In the genomic region with DNA sequence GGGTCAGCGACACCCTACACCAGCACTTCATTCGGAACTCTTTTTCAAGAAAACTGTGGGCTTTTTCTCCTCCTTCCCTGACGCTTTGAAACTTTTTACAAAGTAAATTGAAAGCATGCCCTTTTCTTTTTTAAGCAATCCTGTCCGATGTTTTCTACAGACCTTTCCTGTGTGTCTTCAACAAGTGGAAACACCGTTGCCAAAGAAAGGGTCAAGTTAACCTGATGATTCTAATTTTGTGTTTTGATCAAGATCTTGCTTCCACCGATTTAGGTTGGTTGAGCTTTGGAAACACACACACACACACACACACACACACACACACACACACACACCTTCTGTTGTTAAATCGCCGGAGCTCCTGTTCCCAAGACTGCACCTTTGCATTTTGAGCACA, we compare ENCODE assay signal across 10 mouse cellular contexts. TPM values are rescaled to one million over a fixed set of nuclear protein-coding genes. Genes with fewer than 3 reads are reported as not detected.
A peak's percentile ranks its signal among the peaks of the same experiment; 100 is the strongest.
DNase-seq lines count a peak whose midpoint lies in the region; ATAC-seq and TF ChIP-seq lines count a peak whose summit lies in the region.
"Had no signal": no experiment of that assay in that cellular context is flagged by ENCODE, and none has a peak within 500 bp of the region (broad histone marks: within the 10 kb centered on the region; RNA-seq: fewer than 3 reads in every experiment).

No protein-coding gene starts in this region.

- H3K27me3 ChIP-seq in kidney, adult 2 months (replicated peaks; ENCODE audit: control insufficient read depth, insufficient read depth, low read length), result no peaks in the 10 kb centered on the region
- H3K27me3 ChIP-seq in embryonic facial prominence, embryonic 14.5 days (replicated peaks; ENCODE audit: control insufficient read depth, insufficient read depth, low read length), result peaks cover 53% of the 10 kb centered on the region
- H3K27me3 ChIP-seq in hindbrain, embryonic 16.5 days (replicated peaks; ENCODE audit: control insufficient read depth, insufficient read depth, low read length), result peaks cover 6% of the 10 kb centered on the region
- H3K27me3 ChIP-seq in midbrain, embryonic 14.5 days (ENCODE audit: control insufficient read depth, insufficient read depth, low read length), result peaks cover 35% of the 10 kb centered on the region

- H3K9ac ChIP-seq in embryonic facial prominence, embryonic 14.5 days (ENCODE audit: low read depth, low read length), result peak overlapping the region; percentile 74; the same call in 1 of the 2 replicates
- peak overlapping the region; percentile 64 for H3K9ac ChIP-seq in hindbrain, embryonic 16.5 days (ENCODE audit: low read depth, low read length)
- H3K9ac ChIP-seq in midbrain, embryonic 14.5 days (replicated peaks; ENCODE audit: low read length), result peak overlapping the region; percentile 49; the same call in 1 of the 2 replicates

- TF ChIP-seq CTCF in kidney, adult 2 months (conservative IDR thresholded peaks at IDR 0.05; ENCODE audit: insufficient read depth, insufficient read length, low read depth, low read length), result no peak

- 0 out of 2 replicates have a peak overlapping the region, but pooled peaks have one; percentile 59 for H3K4me3 ChIP-seq in kidney, adult 2 months (ENCODE audit: insufficient read depth, low read depth, low read length)
- peak overlapping the region; percentile 62 for H3K4me3 ChIP-seq in embryonic facial prominence, embryonic 14.5 days (ENCODE audit: low read depth, low read length)
- H3K4me3 ChIP-seq in hindbrain, embryonic 16.5 days (ENCODE audit: low read length), result peak overlapping the region; percentile 53
- peak overlapping the region; percentile 57 for H3K4me3 ChIP-seq in midbrain, embryonic 14.5 days (replicated peaks; ENCODE audit: low read depth, low read length)

- H3K4me1 ChIP-seq in kidney, adult 2 months (ENCODE audit: control insufficient read depth, insufficient read depth, low read length), result no peaks in the 10 kb centered on the region
- peaks cover 27% of the 10 kb centered on the region for H3K4me1 ChIP-seq in embryonic facial prominence, embryonic 14.5 days (ENCODE audit: control insufficient read depth, insufficient read depth, low read length)
- peaks cover 18% of the 10 kb centered on the region for H3K4me1 ChIP-seq in hindbrain, embryonic 16.5 days (ENCODE audit: control insufficient read depth, insufficient read depth, low read depth, low read length)
- peaks cover 10% of the 10 kb centered on the region for H3K4me1 ChIP-seq in midbrain, embryonic 14.5 days (ENCODE audit: control insufficient read depth, insufficient read depth, low read length)

- no peak for ATAC-seq in embryonic facial prominence, embryonic 14.5 days (ENCODE audit: low read depth)
- no peak for ATAC-seq in hindbrain, embryonic 16.5 days
- no peak for ATAC-seq in midbrain, embryonic 14.5 days (ENCODE audit: low FRiP score, low TSS enrichment)
- no peak for ATAC-seq in granulocyte monocyte progenitor cell, adult 5-6 weeks (replicated peaks; ENCODE audit: poor library complexity, severe bottlenecking)

- WGBS in kidney, adult 2 months, result 20% methylated on average over 8 of the region's 8 CpGs
- 9% methylated on average over 8 of the region's 8 CpGs for WGBS in embryonic facial prominence, embryonic 14.5 days
- 14% methylated on average over 8 of the region's 8 CpGs for WGBS in hindbrain, embryonic 16.5 days
- 12% methylated on average over 8 of the region's 8 CpGs for WGBS in midbrain, embryonic 14.5 days

- peak overlapping the region; percentile 95 for H3K4me2 ChIP-seq in embryonic facial prominence, embryonic 14.5 days (ENCODE audit: low read depth, low read length)
- H3K4me2 ChIP-seq in hindbrain, embryonic 16.5 days (ENCODE audit: low read length), result peak overlapping the region; percentile 97
- H3K4me2 ChIP-seq in midbrain, embryonic 14.5 days (ENCODE audit: low read length), result peak overlapping the region; percentile 98

- no peaks in the 10 kb centered on the region for H3K36me3 ChIP-seq in kidney, adult 2 months (ENCODE audit: control insufficient read depth, insufficient read depth, low read length)
- H3K36me3 ChIP-seq in embryonic facial prominence, embryonic 14.5 days (ENCODE audit: control insufficient read depth, insufficient read depth, low read length), result no peaks in the 10 kb centered on the region
- no peaks in the 10 kb centered on the region for H3K36me3 ChIP-seq in hindbrain, embryonic 16.5 days (ENCODE audit: control insufficient read depth, insufficient read depth, low read length)
- H3K36me3 ChIP-seq in midbrain, embryonic 14.5 days (ENCODE audit: control insufficient read depth, insufficient read depth, low read length), result no peaks in the 10 kb centered on the region

- no peaks in the 10 kb centered on the region for H3K9me3 ChIP-seq in embryonic facial prominence, embryonic 14.5 days (ENCODE audit: control insufficient read depth, low read length)
- H3K9me3 ChIP-seq in hindbrain, embryonic 16.5 days (ENCODE audit: control insufficient read depth, low read length), result no peaks in the 10 kb centered on the region
- H3K9me3 ChIP-seq in midbrain, embryonic 14.5 days (ENCODE audit: control insufficient read depth, low read length), result no peaks in the 10 kb centered on the region

- H3K27ac ChIP-seq in kidney, adult 2 months (ENCODE audit: insufficient read depth, low read depth, low read length), result no peak overlapping the region
- no peak overlapping the region for H3K27ac ChIP-seq in embryonic facial prominence, embryonic 14.5 days (replicated peaks; ENCODE audit: low read depth, low read length)
- H3K27ac ChIP-seq in hindbrain, embryonic 16.5 days (ENCODE audit: low read depth, low read length), result no peak overlapping the region
- H3K27ac ChIP-seq in midbrain, embryonic 14.5 days (replicated peaks; ENCODE audit: low read depth, low read length), result no peak overlapping the region

- TF ChIP-seq POLR2A in kidney, adult 2 months (IDR thresholded peaks at IDR 0.05; ENCODE audit: low read depth, low read length), result no peak

- no peak for DNase-seq in kidney, adult 2 months
- no peak for DNase-seq in kidney, adult 18-20 months
- no peak for DNase-seq in embryonic facial prominence, embryonic 14.5 days (ENCODE audit: low spot score)
- no peak for DNase-seq in midbrain, embryonic 14.5 days
- no peak for DNase-seq in adrenal gland, adult 2 months
- DNase-seq in adrenal gland, adult 18-20 months (ENCODE audit: low spot score in 2 of 2), result no peak
- DNase-seq: thymus, postnatal 36 days had no signal

RNA-seq across cellular contexts. Expression of a gene that starts 0.6 kb away (rescaled TPM):
- 8.9 and 11.8 TPM in 2 replicates for polyA plus RNA-seq in kidney, adult 2 months (2012; rRNA removed)
- polyA plus RNA-seq in embryonic facial prominence, embryonic 14.5 days (2014; fragmentation: Nextera tagmentation; extraction: Ambion mirVana), result 34.2 and 35.8 TPM in 2 replicates
- polyA plus RNA-seq in hindbrain, embryonic 16.5 days (2015; fragmentation: Nextera tagmentation; extraction: Ambion mirVana), result 14.0 and 15.0 TPM in 2 replicates
- 4.9 and 5.5 TPM in 2 replicates for polyA plus RNA-seq in midbrain, embryonic 14.5 days (2014; fragmentation: Nextera tagmentation; extraction: Ambion mirVana)
- total RNA-seq in granulocyte monocyte progenitor cell, adult 5-6 weeks (2014; fragmentation: Nextera tagmentation), result not detected in 2 replicates
- total RNA-seq in granulocyte monocyte progenitor cell, adult 5-6 weeks (2017), result not detected in 2 replicates
- total RNA-seq in adrenal gland, adult 2 months (2021), result 10 to 100 TPM; 11.2 to 24.6 TPM
- 50.5 and 52.1 TPM in 2 replicates for polyA plus RNA-seq in adrenal gland, adult 2 months (2012; rRNA removed)
- 10 to 100 TPM in 1 of 2 experiments, 1 to 10 TPM in 1; 7.2 to 10.6 TPM for total RNA-seq in adrenal gland, adult 18-20 months (2021)

RNA-seq across cellular contexts. Expression of a gene that starts 18.1 kb away (rescaled TPM):
- polyA plus RNA-seq in kidney, adult 2 months (2012; rRNA removed), result not detected in 2 replicates
- not detected in 2 replicates for polyA plus RNA-seq in embryonic facial prominence, embryonic 14.5 days (2014; fragmentation: Nextera tagmentation; extraction: Ambion mirVana)
- polyA plus RNA-seq in hindbrain, embryonic 16.5 days (2015; fragmentation: Nextera tagmentation; extraction: Ambion mirVana), result 0.06 and 0.11 TPM in 2 replicates
- polyA plus RNA-seq in midbrain, embryonic 14.5 days (2014; fragmentation: Nextera tagmentation; extraction: Ambion mirVana), result not detected in 2 replicates
- not detected in 2 replicates for total RNA-seq in granulocyte monocyte progenitor cell, adult 5-6 weeks (2014; fragmentation: Nextera tagmentation)
- total RNA-seq in granulocyte monocyte progenitor cell, adult 5-6 weeks (2017), result not detected in 2 replicates
- not detected for total RNA-seq in adrenal gland, adult 2 months (2021)
- polyA plus RNA-seq in adrenal gland, adult 2 months (2012; rRNA removed), result 0.03 TPM in 1 of 2 replicates, not detected in the other
- total RNA-seq in adrenal gland, adult 18-20 months (2021), result under 1 TPM in 1 of 2 experiments, not detected in 1; 0.10 TPM
- total RNA-seq: layer of hippocampus, postnatal 25 days had no signal

RNA-seq across cellular contexts. Expression of a gene that starts 31.0 kb away (rescaled TPM):
- polyA plus RNA-seq in kidney, adult 2 months (2012; rRNA removed), result not detected in 2 replicates
- not detected in 2 replicates for polyA plus RNA-seq in embryonic facial prominence, embryonic 14.5 days (2014; fragmentation: Nextera tagmentation; extraction: Ambion mirVana)
- 0.04 and 0.16 TPM in 2 replicates for polyA plus RNA-seq in hindbrain, embryonic 16.5 days (2015; fragmentation: Nextera tagmentation; extraction: Ambion mirVana)
- not detected in 2 replicates for polyA plus RNA-seq in midbrain, embryonic 14.5 days (2014; fragmentation: Nextera tagmentation; extraction: Ambion mirVana)
- not detected in 2 replicates for total RNA-seq in granulocyte monocyte progenitor cell, adult 5-6 weeks (2014; fragmentation: Nextera tagmentation)
- not detected in 2 replicates for total RNA-seq in granulocyte monocyte progenitor cell, adult 5-6 weeks (2017)
- not detected for total RNA-seq in adrenal gland, adult 2 months (2021)
- polyA plus RNA-seq in adrenal gland, adult 2 months (2012; rRNA removed), result not detected in 2 replicates
- total RNA-seq in adrenal gland, adult 18-20 months (2021), result not detected
- total RNA-seq: layer of hippocampus, postnatal 25 days had no signal

RNA-seq across cellular contexts. Expression of a gene that starts 55.8 kb away (rescaled TPM):
- not detected in 2 replicates for polyA plus RNA-seq in kidney, adult 2 months (2012; rRNA removed)
- 0.13 and 0.14 TPM in 2 replicates for polyA plus RNA-seq in embryonic facial prominence, embryonic 14.5 days (2014; fragmentation: Nextera tagmentation; extraction: Ambion mirVana)
- 1.5 and 1.6 TPM in 2 replicates for polyA plus RNA-seq in hindbrain, embryonic 16.5 days (2015; fragmentation: Nextera tagmentation; extraction: Ambion mirVana)
- polyA plus RNA-seq in midbrain, embryonic 14.5 days (2014; fragmentation: Nextera tagmentation; extraction: Ambion mirVana), result 1.3 and 1.8 TPM in 2 replicates
- not detected in 2 replicates for total RNA-seq in granulocyte monocyte progenitor cell, adult 5-6 weeks (2014; fragmentation: Nextera tagmentation)
- not detected in 2 replicates for total RNA-seq in granulocyte monocyte progenitor cell, adult 5-6 weeks (2017)
- under 1 TPM in 1 of 2 experiments, not detected in 1; 0.07 TPM for total RNA-seq in adrenal gland, adult 2 months (2021)
- 0.02 TPM in 1 of 2 replicates, not detected in the other for polyA plus RNA-seq in adrenal gland, adult 2 months (2012; rRNA removed)
- total RNA-seq in adrenal gland, adult 18-20 months (2021), result not detected
